Mouse (Mus musculus): Measurements from ENCODE around the gene Plekho2.

DNA sequence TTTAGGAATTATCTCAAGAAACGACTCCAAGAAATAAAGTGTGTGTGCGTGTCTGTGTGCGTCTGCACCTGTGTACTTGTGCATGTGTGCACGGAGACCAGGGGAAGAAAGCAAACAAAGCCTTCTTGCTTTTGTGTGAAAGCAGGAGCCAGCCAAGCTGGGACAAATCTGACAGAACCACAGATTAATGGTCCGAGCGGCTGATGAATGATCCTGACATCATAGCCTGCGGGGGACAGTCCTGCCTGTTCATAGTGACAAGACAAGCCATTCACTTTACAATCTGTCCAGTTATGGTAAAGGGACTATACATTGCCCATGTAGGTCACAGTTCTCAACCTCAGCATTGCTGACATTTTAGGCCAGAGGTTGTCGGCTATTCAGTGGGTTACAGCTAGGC, 31.5 kb downstream of the Plekho2 start:
- TF ChIP-seq CTCF (IDR thresholded peaks at IDR 0.05; ENCODE audit: borderline replicate concordance, insufficient read depth, low read depth, low read length) (no peak), POLR2A (IDR thresholded peaks at IDR 0.05; ENCODE audit: borderline replicate concordance, insufficient read depth, low read length) (no peak)
